Mouse (Mus musculus): Measurements from ENCODE around the gene Atp6v0b. TPM values are rescaled to one million over a fixed set of nuclear protein-coding genes. Genes with fewer than 3 reads are reported as not detected.
A peak's percentile ranks its signal among the peaks of the same experiment; 100 is the strongest.

The Atp6v0b gene
- polyA plus RNA-seq, 1 experiment from 2014 or later = 224 TPM

DNA sequence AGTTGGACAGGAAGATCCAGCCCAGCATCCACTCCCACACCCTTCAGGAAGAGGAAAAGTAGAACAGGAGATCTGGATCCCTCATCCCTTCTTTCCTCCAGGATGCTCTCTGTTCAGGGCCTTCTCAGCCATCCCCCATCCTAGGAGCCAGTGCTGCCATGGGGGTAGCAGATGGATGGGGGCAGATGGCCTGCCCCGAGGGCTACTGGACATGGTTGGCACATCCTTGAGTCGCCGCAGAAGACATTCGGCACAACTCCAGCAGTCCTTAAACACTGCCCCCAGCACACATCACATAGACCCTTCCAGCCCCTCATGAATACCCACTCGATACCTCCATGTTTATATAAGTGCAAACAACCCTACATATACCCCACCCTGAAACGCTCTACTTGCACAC, 8.9 kb upstream of the Atp6v0b start:
- WGBS = 93% methylated on average over 6 of the region's 6 CpGs
- H3K4me1 ChIP-seq (ENCODE audit: control insufficient read depth, insufficient read depth, low read length) = peaks cover 3% of the 10 kb centered on the region
- H3K4me2 ChIP-seq (ENCODE audit: low read depth, low read length) = no peak overlapping the region
- H3K27ac ChIP-seq (ENCODE audit: low read length) = no peak overlapping the region
- H3K4me3 ChIP-seq (replicated peaks; ENCODE audit: low read length) = no peak overlapping the region
- ATAC-seq (ENCODE audit: insufficient read depth, low FRiP score) = no peak
- peaks cover 24% of the 10 kb centered on the region; the same call in 1 of the 2 replicates for H3K36me3 ChIP-seq (ENCODE audit: control insufficient read depth, insufficient read depth, low read length)
- no peak overlapping the region for H3K9ac ChIP-seq (ENCODE audit: low read length)
- H3K9me3 ChIP-seq (replicated peaks; ENCODE audit: control insufficient read depth, low read length) = no peaks in the 10 kb centered on the region
- H3K27me3 ChIP-seq (ENCODE audit: control insufficient read depth, insufficient read depth, low read length) = no peaks in the 10 kb centered on the region

- H3K4me1 ChIP-seq (ENCODE audit: control insufficient read depth, insufficient read depth, low read length) = peaks cover 7% of the 10 kb centered on the region
- H3K27me3 ChIP-seq (ENCODE audit: control insufficient read depth, insufficient read depth, low read length) = no peaks in the 10 kb centered on the region
- H3K4me3 ChIP-seq (replicated peaks; ENCODE audit: low read length) = no peak overlapping the region
- H3K4me2 ChIP-seq (ENCODE audit: low read depth, low read length) = no peak overlapping the region
- 79% methylated on average over 7 of the region's 7 CpGs for WGBS
- no peak overlapping the region for H3K9ac ChIP-seq (ENCODE audit: low read length)
- no peak overlapping the region for H3K27ac ChIP-seq (ENCODE audit: low read length)
- no peak for ATAC-seq (ENCODE audit: insufficient read depth, low FRiP score)
- no peaks in the 10 kb centered on the region for H3K9me3 ChIP-seq (replicated peaks; ENCODE audit: control insufficient read depth, low read length)
- H3K36me3 ChIP-seq (ENCODE audit: control insufficient read depth, insufficient read depth, low read length) = peaks cover 17% of the 10 kb centered on the region; the same call in 1 of the 2 replicates
Measured at GRCm38 (mm10) chr4:117895339-117895738, 8.2 kb upstream of the Atp6v0b start.

- H3K27me3 ChIP-seq (ENCODE audit: control insufficient read depth, insufficient read depth, low read length) = no peaks in the 10 kb centered on the region
- H3K4me1 ChIP-seq (ENCODE audit: control insufficient read depth, insufficient read depth, low read length) = peaks cover 7% of the 10 kb centered on the region
- WGBS = 80% methylated on average over 8 of the region's 8 CpGs
- H3K9ac ChIP-seq (ENCODE audit: low read length) = no peak overlapping the region
- H3K9me3 ChIP-seq (replicated peaks; ENCODE audit: control insufficient read depth, low read length) = no peaks in the 10 kb centered on the region
- ATAC-seq (ENCODE audit: insufficient read depth, low FRiP score) = no peak
- H3K36me3 ChIP-seq (ENCODE audit: control insufficient read depth, insufficient read depth, low read length) = peaks cover 14% of the 10 kb centered on the region; the same call in 1 of the 2 replicates
- H3K4me2 ChIP-seq (ENCODE audit: low read depth, low read length) = no peak overlapping the region
- no peak overlapping the region for H3K4me3 ChIP-seq (replicated peaks; ENCODE audit: low read length)
- H3K27ac ChIP-seq (ENCODE audit: low read length) = no peak overlapping the region
Measured at GRCm38 (mm10) chr4:117894601-117895000, 7.5 kb upstream of the Atp6v0b start.

GRCm38 (mm10) chr4:117893376-117893775, 6.2 kb upstream of the Atp6v0b start:
- Histone ChIP-seq H3K27ac (ENCODE audit: low read length) (no peak overlapping the region), H3K27me3 (ENCODE audit: control insufficient read depth, insufficient read depth, low read length) (no peaks in the 10 kb centered on the region), H3K4me1 (ENCODE audit: control insufficient read depth, insufficient read depth, low read length) (peaks cover 7% of the 10 kb centered on the region), H3K4me2 (ENCODE audit: low read depth, low read length) (no peak overlapping the region), H3K9ac (ENCODE audit: low read length) (no peak overlapping the region), H3K36me3 (ENCODE audit: control insufficient read depth, insufficient read depth, low read length) (peaks cover 7% of the 10 kb centered on the region; the same call in 1 of the 2 replicates), H3K9me3 (replicated peaks; ENCODE audit: control insufficient read depth, low read length) (no peaks in the 10 kb centered on the region), H3K4me3 (replicated peaks; ENCODE audit: low read length) (no peak overlapping the region)
- 17% methylated on average over 9 of the region's 9 CpGs for WGBS
- ATAC-seq (ENCODE audit: insufficient read depth, low FRiP score) = no peak

DNA sequence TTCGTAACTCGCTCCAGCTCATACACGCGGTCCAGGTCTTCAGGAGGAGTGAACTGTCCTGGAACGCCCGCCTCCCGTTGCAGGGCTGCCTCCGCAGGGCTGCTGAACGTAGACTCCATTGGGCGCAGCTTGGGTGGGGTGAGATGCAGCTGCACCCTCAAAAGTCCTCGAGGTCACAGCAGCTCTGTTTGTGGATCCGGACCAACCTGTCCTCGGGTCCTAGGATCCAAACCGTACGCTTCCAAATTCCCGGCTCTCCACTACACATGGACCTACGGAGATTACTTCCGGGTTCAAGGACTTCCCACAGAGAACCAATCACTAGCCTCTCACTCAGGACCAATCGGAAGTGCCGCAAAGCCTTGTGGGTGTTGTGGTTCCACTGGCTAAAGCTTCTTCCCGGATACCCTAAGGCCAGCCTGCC, 4.6 kb upstream of the Atp6v0b start, which contains the start of gene Dph2:
Gene Dph2, minus strand, starts transcription at position 295 of the 424 bp plus-strand sequence.
- Histone ChIP-seq H3K4me1 (ENCODE audit: control insufficient read depth, insufficient read depth, low read length) (peaks cover 10% of the 10 kb centered on the region), H3K9me3 (replicated peaks; ENCODE audit: control insufficient read depth, low read length) (no peaks in the 10 kb centered on the region), H3K27me3 (ENCODE audit: control insufficient read depth, insufficient read depth, low read length) (no peaks in the 10 kb centered on the region), H3K9ac (ENCODE audit: low read length) (peak within 1 kb of the TSS; percentile 72), H3K4me2 (ENCODE audit: low read depth, low read length) (peak within 1 kb of the TSS; percentile 77), H3K27ac (ENCODE audit: low read length) (no peak within 1 kb of the TSS), H3K36me3 (ENCODE audit: control insufficient read depth, insufficient read depth, low read length) (peaks cover 3% of the 10 kb centered on the region; the same call in 1 of the 2 replicates), H3K4me3 (replicated peaks; ENCODE audit: low read length) (peak within 1 kb of the TSS; percentile 87)
- 0% methylated on average over 21 of the region's 21 CpGs for WGBS
- ATAC-seq (ENCODE audit: insufficient read depth, low FRiP score) = peak; percentile 79

GRCm38 (mm10) chr4:117890750-117891149, 3.6 kb upstream of the Atp6v0b start:
- H3K36me3 ChIP-seq (ENCODE audit: control insufficient read depth, insufficient read depth, low read length) = peaks cover 2% of the 10 kb centered on the region; the same call in 1 of the 2 replicates
- no peaks in the 10 kb centered on the region for H3K27me3 ChIP-seq (ENCODE audit: control insufficient read depth, insufficient read depth, low read length)
- no peak overlapping the region for H3K27ac ChIP-seq (ENCODE audit: low read length)
- H3K4me1 ChIP-seq (ENCODE audit: control insufficient read depth, insufficient read depth, low read length) = peaks cover 17% of the 10 kb centered on the region
- no peak for ATAC-seq (ENCODE audit: insufficient read depth, low FRiP score)
- no peak overlapping the region for H3K9ac ChIP-seq (ENCODE audit: low read length)
- WGBS = 89% methylated on average over 8 of the region's 8 CpGs
- H3K4me3 ChIP-seq (replicated peaks; ENCODE audit: low read length) = peak overlapping the region; percentile 87; the same call in 1 of the 2 replicates
- H3K4me2 ChIP-seq (ENCODE audit: low read depth, low read length) = peak overlapping the region; percentile 77; the same call in 1 of the 2 replicates
- no peaks in the 10 kb centered on the region for H3K9me3 ChIP-seq (replicated peaks; ENCODE audit: control insufficient read depth, low read length)

DNA sequence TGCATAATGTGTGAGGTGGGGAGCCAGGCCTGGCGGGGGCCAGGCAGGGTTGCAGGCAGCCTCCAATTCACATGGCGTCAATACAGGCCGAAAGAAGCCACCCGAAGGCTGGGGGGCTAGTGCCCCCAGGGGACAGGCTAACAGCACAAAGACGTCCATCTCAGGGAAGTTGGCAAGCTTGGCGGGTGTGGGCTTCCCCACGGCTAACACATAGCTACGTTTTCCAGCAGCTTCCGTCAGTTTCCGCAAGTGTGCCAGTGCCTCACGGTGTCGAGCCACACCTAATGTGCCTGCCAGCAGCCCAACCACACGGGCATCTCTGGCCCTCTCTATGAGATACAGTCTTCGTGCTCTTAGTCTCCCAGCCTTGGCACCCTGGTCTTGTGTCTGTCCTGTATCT, 2.9 kb upstream of the Atp6v0b start:
- no peak overlapping the region for H3K4me2 ChIP-seq (ENCODE audit: low read depth, low read length)
- ATAC-seq (ENCODE audit: insufficient read depth, low FRiP score) = no peak
- no peaks in the 10 kb centered on the region for H3K27me3 ChIP-seq (ENCODE audit: control insufficient read depth, insufficient read depth, low read length)

DNA sequence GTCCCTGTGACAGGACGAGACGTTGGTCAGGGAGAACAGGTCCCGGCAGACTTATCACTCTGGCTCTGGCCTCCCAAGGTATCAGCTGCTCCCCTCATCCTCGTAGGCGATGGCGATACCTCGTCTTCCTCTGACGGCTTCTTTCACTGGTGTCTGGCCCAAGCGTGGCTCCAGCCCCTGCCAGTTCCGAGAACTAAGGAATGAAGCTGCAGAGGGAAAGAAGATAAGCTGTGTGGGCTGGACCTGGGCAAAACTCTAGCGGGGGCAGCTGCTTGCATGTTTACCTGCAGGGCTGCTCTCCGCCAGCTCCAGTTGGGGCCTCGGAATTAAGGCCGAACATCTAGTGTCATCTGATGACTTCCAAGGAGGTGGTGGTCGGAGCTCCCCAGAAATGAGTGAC, 2.3 kb upstream of the Atp6v0b start:
- Histone ChIP-seq H3K4me2 (ENCODE audit: low read depth, low read length) (no peak overlapping the region), H3K36me3 (ENCODE audit: control insufficient read depth, insufficient read depth, low read length) (peaks cover 10% of the 10 kb centered on the region), H3K27me3 (ENCODE audit: control insufficient read depth, insufficient read depth, low read length) (no peaks in the 10 kb centered on the region), H3K4me3 (replicated peaks; ENCODE audit: low read length) (no peak overlapping the region), H3K27ac (ENCODE audit: low read length) (no peak overlapping the region), H3K4me1 (ENCODE audit: control insufficient read depth, insufficient read depth, low read length) (peaks cover 18% of the 10 kb centered on the region), H3K9ac (ENCODE audit: low read length) (no peak overlapping the region), H3K9me3 (replicated peaks; ENCODE audit: control insufficient read depth, low read length) (no peaks in the 10 kb centered on the region)
- 89% methylated on average over 15 of the region's 15 CpGs for WGBS
- ATAC-seq (ENCODE audit: insufficient read depth, low FRiP score) = no peak

More for the DNA sequence above, 2.9 kb upstream of the Atp6v0b start:
- WGBS = 94% methylated on average over 14 of the region's 14 CpGs
- H3K36me3 ChIP-seq (ENCODE audit: control insufficient read depth, insufficient read depth, low read length) = peaks cover 5% of the 10 kb centered on the region
- H3K4me1 ChIP-seq (ENCODE audit: control insufficient read depth, insufficient read depth, low read length) = peaks cover 17% of the 10 kb centered on the region
- no peak overlapping the region for H3K9ac ChIP-seq (ENCODE audit: low read length)
- no peak overlapping the region for H3K27ac ChIP-seq (ENCODE audit: low read length)
- H3K4me3 ChIP-seq (replicated peaks; ENCODE audit: low read length) = no peak overlapping the region
- no peaks in the 10 kb centered on the region for H3K9me3 ChIP-seq (replicated peaks; ENCODE audit: control insufficient read depth, low read length)

DNA sequence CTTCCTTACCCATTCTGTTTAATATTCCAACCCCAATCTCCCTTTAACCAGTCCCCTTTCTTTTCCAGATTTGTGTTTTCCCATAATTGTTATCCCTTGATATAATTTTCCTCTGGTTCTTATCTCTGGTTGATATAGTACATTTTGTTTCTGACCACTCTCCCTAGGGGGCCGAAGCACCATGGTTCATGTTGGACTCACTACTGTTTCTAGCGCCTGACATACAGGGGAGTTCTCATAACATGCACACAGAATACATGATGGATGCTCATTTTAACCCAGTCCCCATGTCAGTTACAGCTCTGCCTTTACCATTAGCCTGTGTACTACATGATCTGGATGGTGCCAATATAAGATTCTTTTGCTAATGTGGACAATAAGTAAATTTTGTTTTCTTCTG, 787 bp upstream of the Atp6v0b start:
- Histone ChIP-seq H3K4me1 (ENCODE audit: control insufficient read depth, insufficient read depth, low read length) (peaks cover 29% of the 10 kb centered on the region), H3K36me3 (ENCODE audit: control insufficient read depth, insufficient read depth, low read length) (peaks cover 13% of the 10 kb centered on the region), H3K9me3 (replicated peaks; ENCODE audit: control insufficient read depth, low read length) (no peaks in the 10 kb centered on the region), H3K9ac (ENCODE audit: low read length) (peak overlapping the region; percentile 36), H3K4me3 (replicated peaks; ENCODE audit: low read length) (no peak overlapping the region), H3K27ac (ENCODE audit: low read length) (no peak overlapping the region), H3K27me3 (ENCODE audit: control insufficient read depth, insufficient read depth, low read length) (no peaks in the 10 kb centered on the region), H3K4me2 (ENCODE audit: low read depth, low read length) (peak overlapping the region; percentile 74)
- no peak for ATAC-seq (ENCODE audit: insufficient read depth, low FRiP score)
- 63% methylated on average over 2 of the region's 2 CpGs for WGBS

Data from stomach, embryonic 16.5 days (tissue).